21 mouse cellular contexts compared by ENCODE assay signal in the genomic region with DNA sequence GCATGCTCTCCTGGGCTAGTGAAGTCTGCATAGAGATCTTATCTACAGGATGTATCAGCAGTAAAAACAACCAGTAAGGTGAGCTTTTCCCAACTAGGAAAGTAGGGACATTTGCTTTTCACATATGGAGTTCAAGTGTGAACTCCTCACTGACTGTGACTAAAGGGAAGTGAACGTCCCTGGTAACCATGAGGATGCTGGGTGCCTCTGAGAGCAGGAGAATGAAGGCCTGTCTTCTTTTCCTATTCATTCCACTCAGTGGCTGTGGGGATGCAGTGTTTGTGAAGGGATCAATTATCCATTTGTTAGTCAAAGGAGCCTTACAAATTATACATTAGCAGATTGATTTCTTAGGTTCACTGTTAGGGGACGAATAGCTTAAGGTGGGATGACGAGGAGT. TPM values are rescaled to one million over a fixed set of nuclear protein-coding genes. Genes with fewer than 3 reads are reported as not detected.
DNase-seq lines count a peak whose midpoint lies in the region; ATAC-seq lines count a peak whose summit lies in the region.
"Had no signal": no experiment of that assay in that cellular context is flagged by ENCODE, and none has a peak within 500 bp of the region (broad histone marks: within the 10 kb centered on the region; RNA-seq: fewer than 3 reads in every experiment).

No protein-coding gene starts in this region.

- DNase-seq in frontal cortex, postnatal 14 days (ENCODE audit: low spot score in 2 of 2) = no peak
- DNase-seq in midbrain, embryonic 11.5 days (ENCODE audit: low spot score, missing footprints) = no peak
- no peak for DNase-seq in neural tube, embryonic 10.5 days (ENCODE audit: extremely low spot score, low spot score)
- DNase-seq in lung, postnatal 4 days = no peak
- DNase-seq: adrenal gland, postnatal 25 days; cerebellum, adult 18-20 months; cerebellum, adult 9-11 months; cerebellum, postnatal 36 days; gastrocnemius, postnatal 14 days; heart, adult 2 months; heart, postnatal 14 days had no signal

- H3K4me2 ChIP-seq in midbrain, embryonic 11.5 days = no peak overlapping the region
- no peak overlapping the region for H3K4me2 ChIP-seq in midbrain, embryonic 15.5 days
- H3K4me2 ChIP-seq in neural tube, embryonic 12.5 days (replicated peaks) = no peak overlapping the region
- H3K4me2 ChIP-seq in neural tube, embryonic 14.5 days (ENCODE audit: low read depth, low read length) = no peak overlapping the region
- H3K4me2 ChIP-seq: forebrain, embryonic 13.5 days; heart, embryonic 11.5 days; heart, embryonic 15.5 days had no signal

- H3K9me3 ChIP-seq in midbrain, embryonic 11.5 days (ENCODE audit: control insufficient read depth, low read length) = no peaks in the 10 kb centered on the region
- no peaks in the 10 kb centered on the region for H3K9me3 ChIP-seq in midbrain, embryonic 15.5 days
- no peaks in the 10 kb centered on the region for H3K9me3 ChIP-seq in neural tube, embryonic 12.5 days
- no peaks in the 10 kb centered on the region for H3K9me3 ChIP-seq in neural tube, embryonic 14.5 days (ENCODE audit: control insufficient read depth, low read length)
- H3K9me3 ChIP-seq: embryonic facial prominence, embryonic 10.5 days; forebrain, embryonic 13.5 days; heart, embryonic 15.5 days had no signal

- no peaks in the 10 kb centered on the region for H3K36me3 ChIP-seq in midbrain, embryonic 11.5 days (ENCODE audit: control insufficient read depth, insufficient read depth, low read length)
- no peaks in the 10 kb centered on the region for H3K36me3 ChIP-seq in midbrain, embryonic 15.5 days (replicated peaks)
- H3K36me3 ChIP-seq in neural tube, embryonic 12.5 days = no peaks in the 10 kb centered on the region
- H3K36me3 ChIP-seq in neural tube, embryonic 14.5 days (ENCODE audit: control insufficient read depth, insufficient read depth, low read length) = no peaks in the 10 kb centered on the region
- H3K36me3 ChIP-seq: embryonic facial prominence, embryonic 10.5 days; heart, embryonic 15.5 days had no signal

- ATAC-seq in frontal cortex, adult (ENCODE audit: low TSS enrichment) = peak; percentile 42
- ATAC-seq in midbrain, embryonic 11.5 days (ENCODE audit: low FRiP score) = peak; percentile 70; the same call in 1 of the 2 replicates
- ATAC-seq in midbrain, embryonic 15.5 days (replicated peaks) = no peak; the same call in 1 of the 2 replicates
- peak; percentile 76 for ATAC-seq in neural tube, embryonic 12.5 days (ENCODE audit: low FRiP score, low read depth)
- peak; percentile 54; the same call in 1 of the 2 replicates for ATAC-seq in neural tube, embryonic 14.5 days (ENCODE audit: low read depth)
- ATAC-seq: activated CD4-positive, CD25-positive, alpha-beta regulatory T cell, adult 4 months; inflammation-experienced regulatory T-cells, adult 6 months had no signal

- H3K4me1 ChIP-seq in midbrain, embryonic 11.5 days (ENCODE audit: control insufficient read depth, insufficient read depth, low read length) = 0 out of 2 replicates have a peak, but pooled peaks cover 3% of the 10 kb centered on the region
- H3K4me1 ChIP-seq in midbrain, embryonic 15.5 days = peaks cover 10% of the 10 kb centered on the region; the same call in 1 of the 2 replicates
- peaks cover 10% of the 10 kb centered on the region; the same call in 1 of the 2 replicates for H3K4me1 ChIP-seq in neural tube, embryonic 12.5 days
- H3K4me1 ChIP-seq in neural tube, embryonic 14.5 days (ENCODE audit: control insufficient read depth, insufficient read depth, low read length) = 0 out of 2 replicates have a peak, but pooled peaks cover 6% of the 10 kb centered on the region
- H3K4me1 ChIP-seq: heart, embryonic 15.5 days had no signal

- H3K27me3 ChIP-seq in midbrain, embryonic 11.5 days (ENCODE audit: control insufficient read depth, insufficient read depth, low read length) = no peaks in the 10 kb centered on the region
- H3K27me3 ChIP-seq in midbrain, embryonic 15.5 days (replicated peaks) = no peaks in the 10 kb centered on the region
- H3K27me3 ChIP-seq in neural tube, embryonic 12.5 days (replicated peaks) = no peaks in the 10 kb centered on the region
- no peaks in the 10 kb centered on the region for H3K27me3 ChIP-seq in neural tube, embryonic 14.5 days (ENCODE audit: control insufficient read depth, insufficient read depth, low read length)
- H3K27me3 ChIP-seq: forebrain, embryonic 13.5 days; heart, embryonic 15.5 days had no signal

- H3K9ac ChIP-seq in midbrain, embryonic 11.5 days (ENCODE audit: low read length) = no peak overlapping the region
- no peak overlapping the region for H3K9ac ChIP-seq in midbrain, embryonic 15.5 days
- no peak overlapping the region for H3K9ac ChIP-seq in neural tube, embryonic 12.5 days
- H3K9ac ChIP-seq in neural tube, embryonic 14.5 days (replicated peaks; ENCODE audit: low read depth, low read length) = no peak overlapping the region
- H3K9ac ChIP-seq: forebrain, embryonic 13.5 days; heart, embryonic 15.5 days had no signal

- H3K4me3 ChIP-seq in midbrain, embryonic 11.5 days (ENCODE audit: low read depth, low read length) = no peak overlapping the region
- no peak overlapping the region for H3K4me3 ChIP-seq in midbrain, embryonic 15.5 days
- no peak overlapping the region for H3K4me3 ChIP-seq in neural tube, embryonic 12.5 days
- H3K4me3 ChIP-seq in neural tube, embryonic 14.5 days (ENCODE audit: low read depth, low read length) = no peak overlapping the region
- H3K4me3 ChIP-seq: embryonic facial prominence, embryonic 10.5 days; forebrain, embryonic 13.5 days; heart, adult 2 months; heart, embryonic 15.5 days had no signal

- no peak overlapping the region for H3K27ac ChIP-seq in midbrain, embryonic 11.5 days (ENCODE audit: low read depth, low read length)
- no peak overlapping the region for H3K27ac ChIP-seq in midbrain, embryonic 15.5 days
- H3K27ac ChIP-seq in neural tube, embryonic 12.5 days = no peak overlapping the region
- no peak overlapping the region for H3K27ac ChIP-seq in neural tube, embryonic 14.5 days (ENCODE audit: low read depth, low read length)
- H3K27ac ChIP-seq: forebrain, embryonic 13.5 days; heart, adult 2 months; heart, embryonic 15.5 days had no signal

- 58% methylated on average over 3 of the region's 3 CpGs for WGBS in midbrain, embryonic 11.5 days
- 27% methylated on average over 3 of the region's 3 CpGs for WGBS in midbrain, embryonic 15.5 days
- WGBS in neural tube, embryonic 12.5 days = 29% methylated on average over 3 of the region's 3 CpGs
- WGBS in neural tube, embryonic 14.5 days = 13% methylated on average over 3 of the region's 3 CpGs

RNA-seq across cellular contexts. Expression of a gene that starts 51.4 kb away (rescaled TPM):
- polyA plus RNA-seq in midbrain, embryonic 11.5 days (2014; fragmentation: Nextera tagmentation; extraction: Ambion mirVana) = 105 and 114 TPM in 2 replicates
- 119 and 120 TPM in 2 replicates for polyA plus RNA-seq in midbrain, embryonic 15.5 days (2015; fragmentation: Nextera tagmentation; extraction: Ambion mirVana)
- polyA plus RNA-seq in neural tube, embryonic 12.5 days (2016; fragmentation: Nextera tagmentation; extraction: Ambion mirVana) = 102 and 106 TPM in 2 replicates
- 131 and 146 TPM in 2 replicates for polyA plus RNA-seq in neural tube, embryonic 14.5 days (2014; fragmentation: Nextera tagmentation; extraction: Ambion mirVana)
